Mouse (Mus musculus): ENCODE measurements around the gene Setdb1. TPM values are rescaled to one million over a fixed set of nuclear protein-coding genes. Genes with fewer than 3 reads are reported as not detected.
A peak's percentile ranks its signal among the peaks of the same experiment; 100 is the strongest.

Setdb1 gene
- total RNA-seq, 2 experiments from 2014 or later: 39.0 to 41.1 TPM

DNA sequence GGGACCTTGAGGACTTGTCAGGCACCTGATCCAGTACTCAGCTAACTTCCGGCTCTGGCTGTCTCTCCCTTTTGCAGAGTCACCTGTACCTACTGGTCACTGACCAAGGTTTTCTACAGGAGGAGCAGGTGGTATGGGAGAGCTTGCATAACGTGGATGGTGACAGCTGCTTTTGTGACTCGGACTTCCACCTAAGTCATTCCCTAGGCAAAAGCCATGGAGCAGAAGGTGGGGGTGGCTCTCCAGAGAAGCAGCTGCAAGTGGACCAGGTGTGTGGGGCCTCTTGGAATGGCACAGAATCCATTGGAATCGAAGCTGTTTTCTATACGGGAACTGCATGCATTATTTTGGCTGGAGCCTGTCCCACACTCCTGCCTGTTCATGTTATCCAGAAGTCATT lies 62.3 kb downstream of the Setdb1 start:
- DNase-seq (ENCODE audit: low spot score in 2 of 2): no peak

DNA sequence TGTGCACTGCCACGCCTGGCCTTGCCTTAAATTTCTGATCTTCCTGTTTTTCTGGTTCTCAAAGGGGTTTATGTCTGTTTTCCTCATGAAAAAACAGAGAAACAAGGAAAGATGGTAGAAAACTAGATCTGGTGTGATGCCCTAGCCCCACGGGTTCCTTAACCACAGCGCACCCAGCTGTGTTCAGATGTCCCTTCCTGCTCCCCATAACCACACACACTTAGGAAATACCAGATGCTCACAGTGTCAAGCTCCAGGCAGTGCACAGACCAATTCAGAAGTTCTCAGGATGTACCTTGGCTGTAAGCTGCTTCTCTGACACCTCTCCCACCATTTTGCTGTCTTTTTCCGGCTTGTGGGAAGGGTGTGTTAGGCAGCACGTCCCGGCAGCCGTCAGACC lies 62.7 kb downstream of the Setdb1 start:
- no peak for DNase-seq (ENCODE audit: low spot score in 2 of 2)

DNA sequence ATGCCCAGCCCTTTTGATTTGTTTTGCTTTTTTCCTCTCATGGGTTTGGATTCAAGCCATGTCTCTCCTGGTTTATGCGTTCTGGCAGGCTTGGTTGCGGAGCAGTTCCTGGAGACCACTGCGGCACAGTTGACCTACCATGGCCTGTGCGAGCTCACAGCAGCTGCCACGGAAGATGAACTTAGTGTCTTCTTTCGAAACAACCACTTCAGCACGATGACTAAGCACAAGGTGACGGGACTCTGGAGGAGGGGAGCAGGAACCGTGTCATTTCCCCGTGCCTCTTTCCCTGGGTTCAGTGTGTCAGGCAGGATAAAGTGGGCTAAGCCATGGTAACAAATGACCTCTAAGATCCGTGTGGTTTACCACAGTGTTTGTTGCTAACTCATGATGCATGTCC lies 63.5 kb downstream of the Setdb1 start:
- no peak for DNase-seq (ENCODE audit: low spot score in 2 of 2)

DNA sequence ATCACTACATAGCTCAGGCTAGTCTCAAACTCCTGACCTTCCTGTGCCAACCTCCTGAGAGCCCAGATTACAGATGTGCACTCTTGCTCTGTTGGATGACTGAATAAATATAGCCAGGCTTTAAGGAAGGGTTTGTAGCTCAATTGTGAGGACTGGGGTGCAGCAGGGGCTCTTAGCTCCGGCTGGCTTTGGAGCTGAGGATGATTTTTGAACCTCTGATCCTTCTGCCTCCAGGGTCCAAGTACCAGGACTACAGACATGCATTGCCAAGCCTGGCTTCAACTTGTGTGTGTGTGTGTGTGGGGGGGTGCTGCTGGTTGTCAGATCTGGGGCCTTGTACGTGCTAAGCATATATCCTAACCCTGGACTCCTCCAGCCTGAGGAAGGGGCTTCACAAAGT lies 64.1 kb downstream of the Setdb1 start:
- no peak for DNase-seq (ENCODE audit: low spot score in 2 of 2)

DNA sequence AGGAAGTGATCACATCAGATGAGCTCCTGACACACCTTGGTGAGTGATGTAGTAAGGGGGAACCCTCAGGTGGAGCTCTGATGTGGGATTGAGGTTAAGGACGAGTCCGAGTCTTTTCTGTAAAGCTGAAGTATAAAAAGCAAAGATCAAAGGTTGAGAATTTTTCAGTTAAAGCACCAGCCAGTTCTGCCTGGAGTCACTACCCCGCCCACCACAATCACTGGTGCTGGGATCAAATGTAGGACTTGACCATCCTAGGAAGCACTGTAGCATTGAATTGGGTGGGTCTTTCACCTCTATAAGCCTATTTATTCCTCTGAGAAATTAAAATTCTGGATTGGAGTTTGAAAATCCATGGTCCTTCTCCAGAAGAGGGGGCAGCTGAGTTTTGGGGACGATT lies 66.0 kb downstream of the Setdb1 start:
- no peak for DNase-seq (ENCODE audit: low spot score in 2 of 2)

DNA sequence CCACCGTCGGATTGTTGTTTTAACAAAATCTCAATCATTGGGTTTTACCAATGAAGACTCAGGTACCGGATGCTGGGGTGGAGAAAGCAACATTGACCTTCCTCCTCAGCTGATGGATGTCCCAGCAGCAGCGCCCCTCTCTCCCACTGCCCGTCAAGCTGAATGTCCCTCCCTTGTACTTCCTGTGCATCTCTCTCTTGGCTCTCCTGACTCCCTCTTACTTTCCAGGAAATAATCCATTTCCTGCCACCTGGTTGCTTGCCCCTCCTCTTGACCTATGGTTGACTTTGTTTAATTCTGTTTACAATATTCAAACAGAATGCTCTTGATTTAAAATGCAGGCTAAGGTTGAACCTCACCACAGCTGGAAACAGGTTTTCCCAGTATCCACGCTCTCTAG lies 66.8 kb downstream of the Setdb1 start:
- no peak for DNase-seq (ENCODE audit: low spot score in 2 of 2)

DNA sequence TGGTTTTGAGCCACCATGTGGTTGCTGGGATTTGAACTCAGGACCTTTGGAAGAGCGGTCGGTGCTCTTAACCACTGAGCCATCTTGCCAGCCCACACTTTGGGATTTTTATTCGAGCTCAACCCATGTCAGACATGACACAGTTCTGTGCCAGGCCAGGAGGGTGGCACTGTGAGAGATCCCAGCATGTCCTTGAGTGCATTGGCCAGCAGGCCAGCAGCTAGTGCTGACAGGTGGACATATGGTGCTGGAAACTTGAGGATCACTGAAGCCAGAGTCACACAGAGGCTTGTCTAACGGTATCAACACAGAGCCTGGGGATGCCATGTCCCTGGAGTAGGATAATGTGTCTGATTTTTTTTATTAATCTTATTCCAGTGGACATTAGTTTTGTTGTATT lies 67.6 kb downstream of the Setdb1 start:
- no peak for DNase-seq (ENCODE audit: low spot score in 2 of 2)

DNA sequence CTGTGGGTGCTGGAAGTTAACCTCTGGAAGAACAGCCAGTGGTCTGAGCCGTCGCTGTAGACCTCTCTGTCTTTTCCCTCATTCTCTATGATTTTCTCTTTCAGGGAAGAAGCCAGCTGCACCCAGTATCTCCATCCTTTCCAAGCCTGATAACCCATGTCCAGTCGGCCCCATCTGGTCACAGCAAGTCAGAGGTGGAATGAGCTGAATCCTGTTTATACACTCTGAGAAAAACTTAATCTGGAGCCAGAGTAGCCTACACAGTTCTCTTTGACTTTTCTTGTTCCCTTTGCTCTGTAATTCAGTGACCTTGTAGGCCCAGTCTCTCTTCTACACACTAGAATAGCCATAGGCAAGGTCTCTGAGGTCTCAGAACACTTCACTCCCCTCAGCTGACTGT lies 69.5 kb downstream of the Setdb1 start:
- DNase-seq (ENCODE audit: low spot score in 2 of 2): no peak

DNA sequence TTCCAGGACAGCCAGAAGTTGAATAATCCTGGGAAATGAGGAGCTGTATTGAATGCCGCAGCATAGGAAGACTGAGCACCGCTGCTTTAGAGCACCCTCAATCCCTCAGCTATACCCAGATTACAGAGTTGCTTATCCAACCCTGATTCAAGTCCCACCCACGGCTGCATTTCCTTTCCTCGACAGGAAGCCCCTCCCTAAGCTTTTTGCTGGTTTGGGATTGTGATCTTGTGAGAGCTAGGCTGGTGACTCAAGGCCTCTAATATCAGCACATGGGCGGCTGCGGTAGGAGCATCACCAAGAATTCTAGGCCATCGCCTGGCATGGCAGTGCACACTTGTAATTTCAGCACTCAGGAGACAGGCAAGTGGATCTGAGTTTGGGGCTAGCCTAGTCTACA lies 70.5 kb downstream of the Setdb1 start:
- no peak for DNase-seq (ENCODE audit: low spot score in 2 of 2)

DNA sequence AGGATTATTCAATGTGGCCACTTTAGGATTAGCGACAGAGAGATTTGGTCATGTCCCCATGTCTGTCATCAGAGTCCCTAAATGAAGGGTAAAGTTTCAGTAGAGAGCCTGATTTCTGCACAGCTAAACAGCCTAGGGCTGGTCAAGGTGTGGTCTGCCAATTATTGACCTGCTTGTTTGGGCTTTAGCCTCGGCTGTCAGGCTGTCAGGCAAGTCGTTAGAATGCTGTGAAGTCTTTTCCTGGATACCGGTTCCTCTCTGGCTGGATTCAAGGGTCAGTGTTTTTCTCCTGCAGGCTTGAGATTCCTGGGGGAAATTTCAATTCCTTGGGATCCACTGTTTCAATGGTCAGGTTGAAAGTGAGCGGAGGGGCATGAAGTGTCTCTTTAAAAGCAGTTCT lies 71.0 kb downstream of the Setdb1 start:
- DNase-seq (ENCODE audit: low spot score in 2 of 2): no peak

DNA sequence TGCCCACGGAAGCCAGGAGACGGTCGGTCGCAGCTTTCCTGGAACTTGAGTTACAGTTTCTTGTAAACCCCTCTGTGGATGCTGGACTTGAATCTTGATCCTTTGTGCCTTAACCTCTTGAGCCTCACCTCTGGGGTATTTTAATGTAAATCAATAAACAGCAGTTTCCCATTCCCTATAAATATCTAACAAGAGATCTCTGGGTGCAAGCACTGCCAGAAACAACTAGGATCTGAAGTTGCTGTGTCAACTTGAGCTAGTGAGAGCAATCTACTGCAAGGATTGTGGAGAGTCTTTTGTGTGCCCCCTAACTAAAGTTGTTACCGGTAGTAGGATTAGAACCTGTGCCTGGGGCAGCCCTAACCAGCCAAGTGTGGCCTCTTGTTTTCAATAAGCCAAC lies 71.6 kb downstream of the Setdb1 start:
- no peak for DNase-seq (ENCODE audit: low spot score in 2 of 2)

DNA sequence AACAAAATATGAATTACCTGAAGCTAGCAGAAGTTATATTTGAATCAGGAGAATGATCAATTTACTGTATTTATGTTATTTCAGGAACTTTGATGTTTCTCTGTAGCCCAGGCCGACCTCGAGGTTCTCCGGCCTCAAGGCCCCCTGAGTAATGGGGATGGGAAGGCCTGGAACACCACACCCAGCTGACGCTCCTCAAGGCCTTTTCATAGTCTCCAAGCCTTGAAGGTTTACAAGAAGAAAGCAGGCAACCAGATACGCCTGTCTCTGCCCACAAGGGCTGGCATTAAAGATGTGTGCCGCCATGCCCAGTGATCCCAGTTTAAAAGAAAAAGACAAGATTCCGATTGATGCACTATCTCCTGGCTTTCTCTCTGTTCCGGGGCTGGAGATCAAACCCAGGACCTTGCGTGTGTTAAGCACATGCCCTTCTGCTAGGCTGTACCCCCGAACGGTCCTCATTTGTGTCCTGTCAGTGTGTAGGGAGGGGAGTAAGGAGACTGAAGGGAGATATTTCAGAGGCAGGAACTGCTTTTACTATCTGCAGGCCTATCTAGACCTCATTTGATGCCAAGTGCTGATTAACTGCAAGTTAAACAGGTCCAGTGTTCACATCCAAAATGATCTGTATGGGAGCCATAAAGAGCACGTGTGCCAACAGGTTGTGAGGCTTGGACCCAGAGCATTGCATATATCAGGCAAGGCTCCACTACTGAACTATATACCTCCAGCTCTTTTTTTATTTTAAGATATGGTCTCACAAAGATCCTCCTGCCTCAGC lies 72.3 kb downstream of the Setdb1 start:
- DNase-seq (ENCODE audit: low spot score in 2 of 2): no peak

DNA sequence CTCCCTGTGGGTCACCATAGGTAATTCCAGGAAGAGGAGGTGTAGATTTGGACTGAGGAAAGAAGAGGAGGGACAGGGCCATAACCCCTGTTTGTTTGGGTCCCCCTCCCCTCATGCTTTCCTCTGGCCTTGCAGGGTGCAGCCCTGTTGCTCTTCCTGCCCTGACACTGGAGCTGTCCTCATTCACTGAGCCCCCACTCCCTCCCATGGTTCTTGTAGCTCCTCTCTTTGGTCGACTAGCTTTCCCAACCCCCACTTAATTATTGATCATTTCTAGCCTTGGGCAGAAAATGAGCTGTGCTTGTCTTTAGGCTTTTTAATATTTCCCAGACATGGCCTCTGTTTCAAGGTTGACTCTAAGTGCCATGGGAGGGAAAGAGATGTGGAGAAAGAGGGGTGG lies 72.9 kb downstream of the Setdb1 start:
- DNase-seq (ENCODE audit: low spot score in 2 of 2): no peak

DNA sequence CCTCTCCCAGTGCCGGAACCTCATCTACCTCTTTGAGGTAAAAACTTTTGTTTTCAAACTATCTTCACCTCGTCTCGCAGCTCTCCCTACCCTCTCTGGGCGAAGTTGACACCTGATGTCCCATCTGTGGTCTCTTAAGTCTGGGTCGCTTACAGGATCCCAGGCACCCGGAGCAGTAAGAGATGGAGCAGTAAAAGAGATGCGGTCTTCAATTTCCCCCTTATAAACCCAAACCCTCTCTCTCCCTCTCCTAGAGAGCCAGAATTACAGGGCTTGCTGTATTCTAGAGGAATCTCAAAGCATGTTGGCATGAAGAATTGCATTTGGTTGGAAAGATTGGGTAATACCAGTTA lies 73.4 kb downstream of the Setdb1 start:
- DNase-seq (ENCODE audit: low spot score in 2 of 2): no peak

DNA sequence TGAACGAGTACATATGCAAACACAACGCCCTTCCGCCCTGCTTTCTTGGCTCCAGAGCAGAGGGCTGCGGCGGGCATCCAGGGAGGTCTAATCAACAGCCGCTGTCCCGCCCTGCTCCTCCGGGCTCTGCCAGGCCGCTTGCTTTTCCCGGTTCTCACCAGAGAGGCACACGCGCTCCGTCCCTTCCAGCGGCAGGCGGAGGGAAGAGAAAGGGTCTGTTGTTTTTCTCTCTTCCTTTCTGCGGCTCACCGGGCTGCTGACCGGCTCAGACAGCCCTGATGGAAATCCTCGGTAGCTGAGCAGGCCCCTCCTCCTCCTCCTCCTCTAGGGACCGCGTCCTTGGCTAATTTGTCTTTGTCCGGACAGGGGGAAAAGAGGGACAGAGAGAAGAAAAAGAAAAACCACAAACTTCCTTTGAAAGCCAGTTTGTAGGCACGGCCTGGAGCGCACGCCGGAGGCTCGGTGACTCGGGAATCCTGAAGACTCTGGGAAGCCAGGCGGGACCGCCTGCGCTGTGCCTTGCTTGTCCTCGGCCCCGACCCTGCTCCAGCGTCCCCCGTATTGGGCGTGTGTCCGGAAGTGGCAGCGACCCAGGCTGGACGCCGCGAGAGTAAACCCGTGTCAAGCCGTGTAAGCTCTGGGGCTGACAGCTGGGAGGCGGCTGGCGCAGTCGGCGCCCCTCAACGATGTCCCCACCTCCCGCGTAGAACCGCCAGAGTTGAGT lies 74.0 kb downstream of the Setdb1 start:
- DNase-seq (ENCODE audit: low spot score in 2 of 2): peak; percentile 40 to 64

DNA sequence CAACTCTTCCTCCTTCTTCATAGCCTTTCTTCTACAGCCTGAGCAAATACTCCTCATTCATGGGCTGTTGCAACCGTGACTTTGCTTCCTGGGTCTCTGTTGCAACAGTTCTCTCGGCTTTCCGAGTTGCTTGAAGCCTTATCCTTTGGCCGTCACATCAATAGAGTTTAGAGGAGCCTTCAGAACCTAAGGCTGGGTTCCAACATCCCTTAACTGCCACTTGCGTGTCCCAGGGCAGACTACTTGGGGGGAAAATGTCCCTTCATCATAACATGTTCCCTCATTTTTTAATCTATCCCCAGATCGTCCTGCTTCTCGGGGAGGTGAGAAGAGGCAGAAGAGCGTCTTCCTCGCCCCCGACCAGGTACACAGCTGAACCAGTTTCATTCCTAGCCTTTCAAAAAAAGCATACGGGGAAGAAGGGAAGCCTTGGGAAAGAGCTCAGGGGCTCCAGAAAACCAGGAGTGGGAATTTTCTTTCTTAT lies 74.6 kb downstream of the Setdb1 start:
- DNase-seq (ENCODE audit: low spot score in 2 of 2): no peak

DNA sequence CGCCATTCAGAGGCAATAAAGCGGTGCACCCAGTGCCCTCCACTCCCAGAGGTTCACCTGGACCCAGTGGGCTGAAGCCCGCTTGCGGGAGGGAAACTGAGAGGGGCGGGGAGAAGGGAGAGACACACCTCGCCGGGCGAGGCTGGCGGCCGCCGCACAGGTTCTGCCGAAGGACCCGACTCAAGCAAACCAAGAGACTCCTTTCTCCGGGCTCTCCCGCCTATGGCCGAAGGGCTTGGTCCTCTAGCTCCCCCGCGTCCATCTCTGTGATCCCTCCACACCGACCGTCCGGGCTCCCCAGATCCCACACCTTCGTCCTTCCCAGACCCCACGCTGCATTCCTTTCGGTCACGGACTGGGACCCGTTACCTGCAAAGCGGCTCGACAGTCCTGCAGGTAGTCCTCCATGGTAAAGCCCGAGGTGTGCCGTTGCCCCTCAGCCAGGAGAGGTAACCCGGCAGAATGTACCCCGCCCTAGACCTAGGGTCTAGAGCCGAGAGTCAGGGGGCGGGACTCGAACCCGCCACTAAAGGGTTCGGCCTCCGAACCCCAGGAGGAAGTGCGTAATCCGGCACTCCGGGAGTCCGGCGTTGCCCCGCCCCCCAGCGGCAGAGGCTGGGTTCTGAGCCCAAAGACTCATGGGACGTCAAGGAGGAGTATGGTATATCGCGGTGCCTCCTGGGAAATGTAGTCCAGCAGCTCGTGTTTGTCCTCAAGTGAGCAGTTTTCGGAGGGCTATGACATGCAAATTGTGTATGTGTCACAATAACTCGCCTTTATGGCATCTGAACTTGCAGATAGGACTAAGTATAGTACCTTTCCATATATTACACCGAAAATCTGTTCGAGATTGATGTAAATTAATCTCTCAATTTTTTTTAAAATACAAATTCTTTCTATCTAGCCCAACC lies 75.5 kb downstream of the Setdb1 start, which contains the start of the genes Mindy1 and Prune1:
Gene Mindy1, plus strand, starts transcription at position 130 of the 911 bp plus-strand sequence.
Gene Prune1, minus strand, starts transcription at position 861 of the 911 bp plus-strand sequence.
- DNase-seq (ENCODE audit: low spot score in 2 of 2): peak; percentile 93 to 97

DNA sequence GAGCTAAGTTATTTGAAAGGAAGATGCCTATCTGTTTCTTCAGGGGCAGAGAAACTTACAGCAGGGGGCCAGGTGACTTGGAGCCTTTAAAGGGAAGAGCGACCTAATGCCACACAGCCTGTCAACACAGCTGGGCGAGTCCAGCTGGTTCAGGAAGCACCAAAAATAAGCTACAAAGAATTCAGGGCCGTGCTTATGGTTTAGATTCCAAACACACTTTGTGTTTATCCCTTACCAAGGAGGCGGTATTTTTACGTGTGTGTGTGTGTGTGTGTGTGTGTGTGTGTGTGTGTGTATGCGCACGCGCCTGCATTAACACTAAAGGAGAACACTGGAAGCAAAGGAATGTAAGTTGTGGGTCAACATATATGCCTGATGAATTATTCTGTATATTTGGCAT lies 76.3 kb downstream of the Setdb1 start:
- DNase-seq (ENCODE audit: low spot score in 2 of 2): no peak

DNA sequence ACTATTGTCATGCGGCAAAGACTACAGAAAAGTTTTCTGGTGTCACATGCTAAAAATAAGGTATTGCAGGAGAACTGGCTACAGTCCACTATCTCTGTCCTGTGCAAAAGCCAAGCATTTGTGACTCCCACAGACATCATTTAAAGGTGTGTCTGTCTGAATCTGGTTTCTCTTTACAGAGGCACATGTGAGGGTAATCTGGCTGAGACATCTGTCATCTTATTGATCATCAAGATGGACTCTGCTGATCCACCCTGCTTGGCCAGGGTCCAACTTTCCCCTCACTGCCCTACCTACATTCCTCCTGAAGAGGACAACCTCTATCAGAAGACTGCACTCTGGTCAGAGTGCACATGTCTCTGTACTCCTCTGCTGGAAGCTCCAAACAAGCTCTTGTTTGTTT lies 79.9 kb downstream of the Setdb1 start:
- DNase-seq (ENCODE audit: low spot score in 2 of 2): no peak

DNA sequence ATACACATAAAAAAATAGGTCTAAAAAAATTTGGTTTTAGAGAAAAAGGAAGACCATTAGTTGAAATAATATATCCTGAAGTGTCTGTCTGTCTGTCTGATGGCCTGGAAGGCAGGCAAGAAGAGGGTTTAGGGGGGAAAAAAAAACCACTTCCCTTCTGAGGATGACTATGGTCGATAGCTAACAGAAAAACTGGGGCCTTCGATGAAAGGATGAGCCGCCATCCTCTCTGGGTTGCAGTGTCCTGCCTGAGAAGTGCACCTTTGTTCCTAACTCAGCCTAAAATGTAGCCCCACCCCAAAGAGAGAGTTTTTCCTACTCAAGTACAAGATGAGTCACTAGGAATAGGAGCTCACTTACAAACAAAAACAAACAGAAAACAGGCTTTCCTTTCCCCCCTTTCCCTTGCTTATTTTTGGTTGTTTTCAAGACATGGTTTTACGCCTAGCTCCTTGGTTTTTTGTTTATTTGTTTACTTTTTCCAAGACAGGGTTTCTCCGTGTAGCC lies 80.5 kb downstream of the Setdb1 start:
- DNase-seq (ENCODE audit: low spot score in 2 of 2): no peak

DNA sequence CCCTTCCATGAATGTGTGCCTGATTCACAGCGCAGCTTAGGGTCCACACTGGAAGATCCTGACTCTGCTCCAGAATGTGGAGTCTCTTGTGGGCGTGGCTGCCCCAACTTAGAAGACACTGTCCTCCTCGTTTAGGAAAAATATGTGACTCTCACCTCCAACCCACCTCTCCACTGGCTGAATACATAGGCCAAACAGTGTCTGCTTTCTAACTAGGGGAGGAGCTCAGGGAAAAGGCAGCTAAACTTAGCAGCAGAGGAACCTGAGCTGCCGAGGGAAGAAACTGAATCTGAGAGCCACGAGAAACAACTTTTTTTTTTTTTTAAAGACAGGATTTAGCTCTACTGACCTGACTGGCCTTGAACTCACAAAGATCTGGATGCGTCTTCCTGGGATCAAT lies 81.8 kb downstream of the Setdb1 start:
- no peak for DNase-seq (ENCODE audit: low spot score in 2 of 2)
